Mouse (Mus musculus) heart, embryonic 13.5 days (tissue): Measurements from ENCODE around the gene Chst11. TPM values are rescaled to one million over a fixed set of nuclear protein-coding genes. Genes with fewer than 3 reads are reported as not detected.
A peak's percentile ranks its signal among the peaks of the same experiment; 100 is the strongest.

Source experiments
- ATAC-seq: fragments of 200-750 bp; cut with Nextera tagmentation; 2 replicates; pipeline ENCODE4 v1.8.0; 2017; ENCODE audit warnings: moderate TSS enrichment; ENCODE audit not compliant: insufficient number of reproducible peaks, low FRiP score, low TSS enrichment; ENCODE audit errors: extremely low read depth
- H3K27ac ChIP-seq: fragments of 300-500 bp; sonication (generic); replicated peaks from 2 replicates; pipeline ENCODE4 v1.5.1; 2015; ENCODE audit warnings: moderate library complexity, mild to moderate bottlenecking, inconsistent platforms
- H3K27me3 ChIP-seq: fragments of 300-500 bp; sonication (generic); replicated peaks from 2 replicates; pipeline ENCODE4 v1.6.1; 2015; ENCODE audit warnings: mild to moderate bottlenecking, inconsistent platforms
- H3K36me3 ChIP-seq: fragments of 300-500 bp; sonication (generic); 2 replicates; pipeline ENCODE4 v1.6.1; 2015; ENCODE audit warnings: mild to moderate bottlenecking, inconsistent platforms
- H3K4me1 ChIP-seq: fragments of 300-500 bp; sonication (generic); 2 replicates; pipeline ENCODE4 v1.6.1; 2015; ENCODE audit warnings: inconsistent platforms
- H3K4me2 ChIP-seq: fragments of 300-500 bp; sonication (generic); 2 replicates; pipeline ENCODE4 v1.6.1; 2015; ENCODE audit warnings: inconsistent platforms, mild to moderate bottlenecking, moderate library complexity
- H3K4me3 ChIP-seq: fragments of 300-500 bp; sonication (generic); 2 replicates; pipeline ENCODE4 v1.5.1; 2015; ENCODE audit warnings: moderate library complexity, mild to moderate bottlenecking, inconsistent platforms
- H3K9ac ChIP-seq: fragments of 300-500 bp; sonication (generic); 2 replicates; pipeline ENCODE4 v1.6.1; 2015; ENCODE audit warnings: inconsistent platforms, mild to moderate bottlenecking, moderate library complexity
- H3K9me3 ChIP-seq: fragments of 300-500 bp; sonication (generic); 2 replicates; pipeline ENCODE4 v1.6.1; 2016; ENCODE audit warnings: inconsistent platforms
- WGBS: fragments of 180-500 bp; shearing (Covaris S2); methylation state at CpG from one replicate; pipeline ENCODE4 v1.1.7; 2015; ENCODE audit warnings: mixed read lengths; 5-methylcytosine and 5-hydroxymethylcytosine counted together
- polyA plus RNA-seq: library from polyadenylated mRNA; unstranded; fragments of >200 nt; fragmentation: Nextera tagmentation; extraction: Ambion mirVana; gene quantifications from 2 replicates; pipeline ENCODE4 v1.2.1, GENCODE M21; 2015

Chst11 gene
- polyA plus RNA-seq, 1 experiment from 2014 or later, result 2.4 TPM

GRCm38 (mm10) chr10:83149342-83150178 is 164.3 kb downstream of the Chst11 start:
- H3K4me2 ChIP-seq, result no peak overlapping the region
- peaks cover 56% of the 10 kb centered on the region for H3K4me1 ChIP-seq
- H3K36me3 ChIP-seq, result no peaks in the 10 kb centered on the region
- H3K4me3 ChIP-seq, result no peak overlapping the region
- 75% methylated on average over 12 of the region's 12 CpGs for WGBS
- H3K9ac ChIP-seq, result no peak overlapping the region
- ATAC-seq, result no peak
- H3K27me3 ChIP-seq, result no peaks in the 10 kb centered on the region
- H3K27ac ChIP-seq, result no peak overlapping the region
- no peaks in the 10 kb centered on the region for H3K9me3 ChIP-seq

GRCm38 (mm10) chr10:83150587-83150986 is 165.3 kb downstream of the Chst11 start:
- Histone ChIP-seq H3K4me3 (no peak overlapping the region), H3K9ac (no peak overlapping the region), H3K27ac (no peak overlapping the region), H3K27me3 (no peaks in the 10 kb centered on the region), H3K36me3 (no peaks in the 10 kb centered on the region), H3K4me1 (peaks cover 56% of the 10 kb centered on the region), H3K4me2 (no peak overlapping the region), H3K9me3 (no peaks in the 10 kb centered on the region)
- 65% methylated on average over 7 of the region's 7 CpGs for WGBS
- ATAC-seq, result no peak

- Histone ChIP-seq H3K4me1 (peaks cover 53% of the 10 kb centered on the region), H3K4me3 (no peak overlapping the region), H3K4me2 (no peak overlapping the region; the same call in 1 of the 2 replicates), H3K27ac (no peak overlapping the region), H3K27me3 (no peaks in the 10 kb centered on the region), H3K9ac (no peak overlapping the region), H3K9me3 (peaks cover 3% of the 10 kb centered on the region; the same call in 1 of the 2 replicates), H3K36me3 (no peaks in the 10 kb centered on the region)
- ATAC-seq, result no peak
- 63% methylated on average over 6 of the region's 6 CpGs for WGBS
Measured at GRCm38 (mm10) chr10:83151362-83151761, 166.1 kb downstream of the Chst11 start.

- Histone ChIP-seq H3K9me3 (peaks cover 6% of the 10 kb centered on the region; the same call in 1 of the 2 replicates), H3K27me3 (no peaks in the 10 kb centered on the region), H3K27ac (no peak overlapping the region), H3K4me3 (no peak overlapping the region), H3K9ac (no peak overlapping the region), H3K4me2 (no peak overlapping the region), H3K36me3 (no peaks in the 10 kb centered on the region), H3K4me1 (peaks cover 54% of the 10 kb centered on the region)
- no peak for ATAC-seq
- WGBS, result 42% methylated on average over 16 of the region's 16 CpGs
Measured at GRCm38 (mm10) chr10:83151896-83152685, 166.8 kb downstream of the Chst11 start.

GRCm38 (mm10) chr10:83152723-83153122 is 167.4 kb downstream of the Chst11 start:
- H3K4me1 ChIP-seq, result peaks cover 60% of the 10 kb centered on the region
- ATAC-seq, result no peak
- no peaks in the 10 kb centered on the region for H3K27me3 ChIP-seq
- 74% methylated on average over 1 of the region's 1 CpGs for WGBS
- H3K4me2 ChIP-seq, result no peak overlapping the region
- no peak overlapping the region for H3K4me3 ChIP-seq
- H3K36me3 ChIP-seq, result no peaks in the 10 kb centered on the region
- H3K9ac ChIP-seq, result no peak overlapping the region
- H3K9me3 ChIP-seq, result peaks cover 6% of the 10 kb centered on the region; the same call in 1 of the 2 replicates
- H3K27ac ChIP-seq, result no peak overlapping the region

- Histone ChIP-seq H3K9ac (no peak overlapping the region), H3K27me3 (no peaks in the 10 kb centered on the region), H3K4me1 (peaks cover 57% of the 10 kb centered on the region), H3K4me3 (no peak overlapping the region), H3K4me2 (no peak overlapping the region; the same call in 1 of the 2 replicates), H3K9me3 (peaks cover 6% of the 10 kb centered on the region; the same call in 1 of the 2 replicates), H3K27ac (no peak overlapping the region), H3K36me3 (no peaks in the 10 kb centered on the region)
- no peak for ATAC-seq
- WGBS, result 67% methylated on average over 5 of the region's 5 CpGs
Measured at GRCm38 (mm10) chr10:83153374-83153773, 168.1 kb downstream of the Chst11 start.

GRCm38 (mm10) chr10:83153887-83154286 is 168.6 kb downstream of the Chst11 start:
- no peak overlapping the region for H3K27ac ChIP-seq
- no peak overlapping the region for H3K4me3 ChIP-seq
- H3K9ac ChIP-seq, result no peak overlapping the region
- 39% methylated on average over 9 of the region's 9 CpGs for WGBS
- H3K9me3 ChIP-seq, result peaks cover 6% of the 10 kb centered on the region; the same call in 1 of the 2 replicates
- no peaks in the 10 kb centered on the region for H3K36me3 ChIP-seq
- peaks cover 57% of the 10 kb centered on the region for H3K4me1 ChIP-seq
- H3K27me3 ChIP-seq, result no peaks in the 10 kb centered on the region
- peak overlapping the region; percentile 4; the same call in 1 of the 2 replicates for H3K4me2 ChIP-seq
- ATAC-seq, result no peak

GRCm38 (mm10) chr10:83157289-83157688 is 172.0 kb downstream of the Chst11 start:
- no peak for ATAC-seq
- H3K4me2 ChIP-seq, result no peak overlapping the region

GRCm38 (mm10) chr10:83158322-83158721 is 173.0 kb downstream of the Chst11 start:
- Histone ChIP-seq H3K36me3 (no peaks in the 10 kb centered on the region), H3K27me3 (no peaks in the 10 kb centered on the region), H3K9ac (no peak overlapping the region), H3K4me1 (peaks cover 41% of the 10 kb centered on the region), H3K9me3 (peaks cover 6% of the 10 kb centered on the region; the same call in 1 of the 2 replicates), H3K4me2 (no peak overlapping the region), H3K27ac (no peak overlapping the region), H3K4me3 (no peak overlapping the region)
- WGBS, result 70% methylated on average over 8 of the region's 8 CpGs
- no peak for ATAC-seq

More at GRCm38 (mm10) chr10:83157289-83157688, 172.0 kb downstream of the Chst11 start:
- H3K27ac ChIP-seq, result no peak overlapping the region
- WGBS, result 40% methylated on average over 5 of the region's 5 CpGs
- H3K4me3 ChIP-seq, result no peak overlapping the region
- H3K9ac ChIP-seq, result no peak overlapping the region
- H3K9me3 ChIP-seq, result peaks cover 6% of the 10 kb centered on the region; the same call in 1 of the 2 replicates
- no peaks in the 10 kb centered on the region for H3K27me3 ChIP-seq
- H3K4me1 ChIP-seq, result peaks cover 41% of the 10 kb centered on the region
- no peaks in the 10 kb centered on the region for H3K36me3 ChIP-seq

- WGBS, result 82% methylated on average over 8 of the region's 8 CpGs
- Histone ChIP-seq H3K4me1 (peaks cover 41% of the 10 kb centered on the region), H3K4me2 (no peak overlapping the region), H3K27me3 (no peaks in the 10 kb centered on the region), H3K36me3 (no peaks in the 10 kb centered on the region), H3K4me3 (no peak overlapping the region), H3K9ac (no peak overlapping the region), H3K27ac (no peak overlapping the region), H3K9me3 (peaks cover 6% of the 10 kb centered on the region; the same call in 1 of the 2 replicates)
- ATAC-seq, result no peak
Measured at GRCm38 (mm10) chr10:83159229-83159628, 173.9 kb downstream of the Chst11 start.

GRCm38 (mm10) chr10:83161656-83162365 is 176.5 kb downstream of the Chst11 start:
- Histone ChIP-seq H3K27ac (peak overlapping the region; percentile 42), H3K4me2 (no peak overlapping the region), H3K9me3 (no peaks in the 10 kb centered on the region), H3K27me3 (no peaks in the 10 kb centered on the region), H3K9ac (no peak overlapping the region), H3K36me3 (no peaks in the 10 kb centered on the region), H3K4me1 (peaks cover 50% of the 10 kb centered on the region), H3K4me3 (no peak overlapping the region)
- ATAC-seq, result no peak
- WGBS, result 54% methylated on average over 10 of the region's 10 CpGs
